17 mouse cellular contexts compared by ENCODE assay signal in the genomic region with DNA sequence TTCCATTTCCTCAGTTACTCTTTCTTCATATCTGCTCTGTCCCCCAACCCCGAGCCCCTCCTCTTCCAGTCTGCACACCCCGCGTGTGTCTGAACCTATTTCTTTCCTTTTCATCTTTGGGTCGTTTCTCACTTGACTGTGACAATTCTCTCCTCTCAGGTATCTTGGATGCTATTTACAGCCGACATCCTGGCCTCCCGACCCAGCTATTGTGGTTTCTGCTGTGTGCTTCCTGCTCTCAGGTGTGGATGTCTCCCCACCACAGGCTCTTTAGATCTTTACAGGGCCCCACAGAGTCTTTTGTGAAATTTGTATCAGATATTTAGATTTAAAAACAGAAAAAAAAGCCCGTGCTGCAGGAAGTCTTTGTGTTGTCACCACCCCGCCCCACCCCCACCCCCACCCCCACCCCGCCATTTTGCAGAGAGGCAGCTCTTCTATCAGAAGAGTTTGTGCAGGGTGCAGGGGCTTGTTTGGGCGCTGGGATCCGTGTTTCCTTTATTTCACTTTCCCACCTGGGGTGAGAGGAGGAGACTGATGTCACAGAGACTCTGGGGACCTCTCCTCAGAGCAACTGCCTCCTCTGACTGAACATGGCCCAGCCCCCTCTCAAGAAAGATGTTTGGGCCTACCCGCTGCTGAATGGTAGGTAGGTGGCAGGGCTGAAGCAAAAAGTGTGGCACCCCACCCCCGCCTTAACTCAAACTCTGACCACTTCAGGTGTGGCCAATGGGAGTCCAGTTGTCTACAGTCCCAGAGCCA. TPM values are rescaled to one million over a fixed set of nuclear protein-coding genes. Genes with fewer than 3 reads are reported as not detected.
DNase-seq lines count a peak whose midpoint lies in the region; TF ChIP-seq lines count a peak whose summit lies in the region.
"Had no signal": no experiment of that assay in that cellular context is flagged by ENCODE, and none has a peak within 500 bp of the region (broad histone marks: within the 10 kb centered on the region; RNA-seq: fewer than 3 reads in every experiment).

No protein-coding gene starts in this region.

- H3K36me3 ChIP-seq in thymus, adult 2 months (ENCODE audit: control insufficient read depth, insufficient read depth, low read length): no peaks in the 10 kb centered on the region
- H3K36me3 ChIP-seq: heart, embryonic 13.5 days; limb, embryonic 13.5 days had no signal

- no peak overlapping the region for H3K4me3 ChIP-seq in bone marrow, adult 2 months (replicated peaks; ENCODE audit: control insufficient read depth, low read depth, low read length)
- H3K4me3 ChIP-seq in thymus, adult 2 months (ENCODE audit: control insufficient read depth, insufficient read depth, low read length): peak overlapping the region; percentile 20; the same call in 1 of the 2 replicates
- H3K4me3 ChIP-seq: heart, embryonic 13.5 days; limb, embryonic 13.5 days; megakaryocyte, embryonic 14.5 days; myocyte had no signal

- no peak for TF ChIP-seq POLR2A in bone marrow, adult 2 months (IDR thresholded peaks at IDR 0.05; ENCODE audit: borderline replicate concordance, control insufficient read depth, low read depth, low read length)
- TF ChIP-seq POLR2A in thymus, adult 2 months (IDR thresholded peaks at IDR 0.05; ENCODE audit: control insufficient read depth, extremely low read depth, insufficient read depth, low read length, poor library complexity): no peak

- H3K4me1 ChIP-seq in bone marrow, adult 2 months (ENCODE audit: control insufficient read depth, insufficient read depth, low read length): no peaks in the 10 kb centered on the region; the same call in 1 of the 2 replicates
- peaks cover 34% of the 10 kb centered on the region for H3K4me1 ChIP-seq in thymus, adult 2 months (replicated peaks; ENCODE audit: control insufficient read depth, insufficient read depth, low read length)

- peak; percentile 81 for DNase-seq in CD4-positive, CD25-positive, alpha-beta regulatory T cell, adult 2 months (ENCODE audit: low read depth, low spot score)
- peak; percentile 57 to 73 for DNase-seq in CD8-positive naive resting alpha-beta T cell, adult 2 months (ENCODE audit: low read depth in 2 of 2, low spot score in 2 of 2)
- DNase-seq in thymus, adult 2 months: peak; percentile 71
- DNase-seq in cerebellum, adult 11-12 months: no peak
- no peak for DNase-seq in kidney, postnatal 36 days
- DNase-seq in adrenal gland, adult (ENCODE audit: inconsistent age in 2 of 2, low spot score in 1 of 2): no peak
- DNase-seq: adrenal gland, adult 2 months; cerebellum, adult 9-11 months; gastrocnemius, postnatal 36 days; kidney, postnatal 4 days had no signal

- 0 out of 2 replicates have a peak overlapping the region, but pooled peaks have one; percentile 15 for H3K27ac ChIP-seq in bone marrow, adult 2 months (ENCODE audit: control insufficient read depth, insufficient read depth, low read depth, low read length, poor library complexity)
- peak overlapping the region; percentile 93 for H3K27ac ChIP-seq in thymus, adult 2 months (ENCODE audit: control insufficient read depth, insufficient read depth, low read length)
- H3K27ac ChIP-seq: heart, embryonic 13.5 days; limb, embryonic 13.5 days had no signal

- TF ChIP-seq CTCF in bone marrow, adult 2 months (IDR thresholded peaks at IDR 0.05; ENCODE audit: control insufficient read depth, insufficient read depth, low read length): no peak
- TF ChIP-seq CTCF in thymus, adult 2 months (IDR thresholded peaks at IDR 0.05; ENCODE audit: borderline replicate concordance, control insufficient read depth, extremely low read depth, insufficient read depth, low read length, poor library complexity): no peak

- no peaks in the 10 kb centered on the region for H3K27me3 ChIP-seq in thymus, adult 2 months (ENCODE audit: control insufficient read depth, insufficient read depth, low read length)

- 38% methylated on average over 13 of the region's 13 CpGs for WGBS in bone marrow, adult 2 months
- 12% methylated on average over 13 of the region's 13 CpGs for WGBS in thymus, adult 2 months

RNA-seq across cellular contexts. Expression of gene Gm11541, which starts 6.4 kb away (rescaled TPM):
- polyA plus RNA-seq in bone marrow, adult 2 months (2011; ENCODE audit: insufficient read depth, insufficient read length, low replicate concordance, missing spikeins): not detected in 2 replicates
- not detected in 2 replicates for polyA plus RNA-seq in thymus, adult 2 months (2012; rRNA removed)
- polyA plus RNA-seq: adrenal gland, adult 2 months; frontal cortex, adult 2 months; heart, embryonic 13.5 days; liver, embryonic 16.5 days; myocyte had no signal

RNA-seq across cellular contexts. Expression of gene Xylt2, which starts 20.6 kb away (rescaled TPM):
- polyA plus RNA-seq in bone marrow, adult 2 months (2011; ENCODE audit: insufficient read depth, insufficient read length, low replicate concordance, missing spikeins): 6.3 and 7.4 TPM in 2 replicates
- 81.9 and 95.3 TPM in 2 replicates for polyA plus RNA-seq in thymus, adult 2 months (2012; rRNA removed)

RNA-seq across cellular contexts. Expression of gene Cdc34b, which starts 43.7 kb away (rescaled TPM):
- polyA plus RNA-seq in bone marrow, adult 2 months (2011; ENCODE audit: insufficient read depth, insufficient read length, low replicate concordance, missing spikeins): not detected in 2 replicates
- not detected in 2 replicates for polyA plus RNA-seq in thymus, adult 2 months (2012; rRNA removed)
- polyA plus RNA-seq: liver, embryonic 16.5 days had no signal

RNA-seq across cellular contexts. Expression of gene Eme1, which starts 44.1 kb away (rescaled TPM):
- 9.2 and 15.3 TPM in 2 replicates for polyA plus RNA-seq in bone marrow, adult 2 months (2011; ENCODE audit: insufficient read depth, insufficient read length, low replicate concordance, missing spikeins)
- polyA plus RNA-seq in thymus, adult 2 months (2012; rRNA removed): 8.9 and 12.8 TPM in 2 replicates

RNA-seq across cellular contexts. Expression of gene Mrpl27, which starts 44.3 kb away (rescaled TPM):
- 24.6 and 30.4 TPM in 2 replicates for polyA plus RNA-seq in bone marrow, adult 2 months (2011; ENCODE audit: insufficient read depth, insufficient read length, low replicate concordance, missing spikeins)
- 33.9 and 34.7 TPM in 2 replicates for polyA plus RNA-seq in thymus, adult 2 months (2012; rRNA removed)

Comparison
In these comparisons a context has a peak if more than half of its experiments do, and no peak if none do; other contexts are left out.
1. DNase-seq: peak in CD4-positive, CD25-positive, alpha-beta regulatory T cell, adult 2 months (single experiment), CD8-positive naive resting alpha-beta T cell, adult 2 months (2 of 2) and thymus, adult 2 months (single experiment); none in cerebellum, adult 11-12 months (single experiment), kidney, postnatal 36 days (0 of 2) and adrenal gland, adult (0 of 2).